Mouse (Mus musculus) kidney, postnatal 0 days (tissue): ENCODE results near the gene Map3k13. TPM values are rescaled to one million over a fixed set of nuclear protein-coding genes. Genes with fewer than 3 reads are reported as not detected.
A peak's percentile ranks its signal among the peaks of the same experiment; 100 is the strongest.

ENCODE experiments used
- ATAC-seq: fragments of 200-750 bp; cut with Nextera tagmentation; replicated peaks from 2 replicates; pipeline ENCODE4 v1.8.0; 2017; ENCODE audit warnings: low read depth, moderate number of reproducible peaks, moderate TSS enrichment, moderate library complexity; ENCODE audit not compliant: low FRiP score
- DNase-seq: peaks from one replicate; pipeline ENCODE4 v3.0.0-alpha.2; 2016; ENCODE audit warnings: low spot score
- H3K27ac ChIP-seq: fragments of 300-500 bp; sonication (generic); 2 replicates; pipeline ENCODE4 v1.5.1; 2014; ENCODE audit warnings: mild to moderate bottlenecking
- H3K27me3 ChIP-seq: fragments of 300-500 bp; sonication (generic); 2 replicates; pipeline ENCODE4 v1.6.1; 2014; ENCODE audit warnings: low read length, mixed read lengths; ENCODE audit not compliant: insufficient read depth
- H3K36me3 ChIP-seq: fragments of 300-500 bp; sonication (generic); 2 replicates; pipeline ENCODE4 v1.6.1; 2014; ENCODE audit warnings: low read length, mixed read lengths; ENCODE audit not compliant: insufficient read depth
- H3K4me1 ChIP-seq: fragments of 300-500 bp; sonication (generic); replicated peaks from 2 replicates; pipeline ENCODE4 v1.6.1; 2014; ENCODE audit warnings: antibody characterized with exemption, low read length, mixed read lengths; ENCODE audit not compliant: insufficient read depth
- H3K4me2 ChIP-seq: fragments of 300-500 bp; sonication (generic); 2 replicates; pipeline ENCODE4 v1.6.1; 2014; ENCODE audit warnings: mild to moderate bottlenecking, low read length, moderate library complexity, mixed read lengths
- H3K4me3 ChIP-seq: fragments of 300-500 bp; sonication (generic); replicated peaks from 2 replicates; pipeline ENCODE4 v1.5.1; 2014; ENCODE audit warnings: low read depth, low read length
- H3K9ac ChIP-seq: fragments of 300-500 bp; sonication (generic); 2 replicates; pipeline ENCODE4 v1.6.1; 2014; ENCODE audit warnings: low read depth, low read length
- H3K9me3 ChIP-seq: fragments of 300-500 bp; sonication (generic); replicated peaks from 2 replicates; pipeline ENCODE4 v1.6.1; 2016; ENCODE audit warnings: low read length, inconsistent platforms, mixed read lengths
- CTCF ChIP-seq: IDR thresholded peaks from 2 replicates; pipeline ENCODE4 v1.5.1; 2016; ENCODE audit warnings: antibody characterized with exemption, low read depth, mild to moderate bottlenecking, moderate library complexity
- whole genome bisulfite sequencing: fragments of 180-500 bp; shearing (Covaris S2); extraction: QIAGEN DNeasy Blood & Tissue Kit; methylation state at CpG from one replicate; pipeline ENCODE4 v1.1.7; 2014; 5-methylcytosine and 5-hydroxymethylcytosine counted together
- polyA plus RNA-seq: library from polyadenylated mRNA; unstranded; fragments of >200 nt; fragmentation: Nextera tagmentation; extraction: Ambion mirVana; gene quantifications from 2 replicates; pipeline ENCODE4 v1.2.1, GENCODE M21; 2015

Map3k13 gene
- polyA plus RNA-seq, 1 experiment from 2014 or later = 0.53 TPM

DNA sequence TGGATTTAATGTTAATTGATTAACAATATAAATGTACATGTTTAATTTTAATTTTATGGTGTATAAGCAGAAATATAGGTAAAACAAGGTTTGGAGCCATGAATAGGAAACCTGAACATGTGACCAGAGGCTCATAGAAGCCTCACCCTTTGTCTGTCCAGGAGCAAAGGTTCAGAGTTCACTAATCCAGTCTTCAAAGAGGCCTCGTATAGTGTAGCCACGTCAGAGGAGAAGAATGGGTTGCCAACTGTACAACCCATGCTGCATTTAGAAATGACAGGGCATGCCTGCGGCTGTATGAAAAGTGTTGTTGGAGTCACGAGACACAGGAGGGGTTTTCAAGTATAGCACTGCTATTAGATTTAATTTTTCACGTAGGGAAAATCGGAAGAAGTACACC lies 64.0 kb downstream of the Map3k13 start:
- Histone ChIP-seq H3K9ac (no peak overlapping the region), H3K9me3 (no peaks in the 10 kb centered on the region), H3K27ac (no peak overlapping the region), H3K4me2 (no peak overlapping the region), H3K36me3 (no peaks in the 10 kb centered on the region), H3K27me3 (no peaks in the 10 kb centered on the region), H3K4me3 (no peak overlapping the region), H3K4me1 (no peaks in the 10 kb centered on the region)
- ATAC-seq (no peak), DNase-seq (no peak)
- 69% methylated on average over 6 of the region's 6 CpGs for WGBS
- no peak for TF ChIP-seq CTCF

DNA sequence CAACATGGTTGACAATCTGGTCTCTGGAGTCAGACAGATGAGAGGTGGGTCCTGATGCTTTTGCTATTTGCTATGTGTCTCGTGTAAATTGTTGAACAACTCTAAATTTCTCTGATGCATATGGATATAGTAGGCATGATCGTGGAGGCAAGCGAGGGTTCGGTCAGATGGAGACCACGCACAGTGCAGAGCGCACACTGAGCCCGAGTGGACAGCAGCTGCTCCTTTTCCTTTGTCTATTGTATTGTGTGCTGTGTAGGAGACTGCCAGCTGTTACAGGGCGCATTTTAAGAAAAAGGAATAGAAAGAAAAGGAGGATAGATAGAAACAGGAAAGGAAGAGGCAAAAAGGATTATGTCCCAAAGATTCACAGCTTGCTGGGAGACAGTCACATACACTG lies 64.7 kb downstream of the Map3k13 start:
- WGBS = 94% methylated on average over 8 of the region's 8 CpGs
- Histone ChIP-seq H3K9ac (no peak overlapping the region), H3K4me2 (no peak overlapping the region), H3K27ac (no peak overlapping the region), H3K9me3 (no peaks in the 10 kb centered on the region), H3K27me3 (no peaks in the 10 kb centered on the region), H3K4me3 (no peak overlapping the region), H3K36me3 (no peaks in the 10 kb centered on the region), H3K4me1 (no peaks in the 10 kb centered on the region)
- no peak for DNase-seq
- no peak for TF ChIP-seq CTCF
- ATAC-seq = no peak

DNA sequence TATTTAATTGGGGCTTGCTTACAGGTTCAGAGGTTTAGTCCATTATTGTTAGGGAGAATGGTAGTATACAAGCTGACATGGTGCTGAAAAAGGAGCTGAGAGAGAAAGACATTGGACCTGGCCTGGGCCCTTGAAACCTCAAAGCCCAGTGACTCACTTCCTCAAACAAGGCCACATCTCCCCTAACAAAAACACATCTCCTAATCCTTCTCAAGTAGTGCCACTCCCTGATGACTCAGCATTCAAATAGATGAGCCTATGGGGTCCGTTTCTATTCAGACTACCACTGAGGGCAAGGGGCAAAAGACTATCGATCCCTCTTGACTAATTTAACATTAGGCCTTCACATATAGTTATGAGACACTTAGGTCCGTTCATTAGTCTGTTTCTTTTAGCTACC lies 68.3 kb downstream of the Map3k13 start:
- ATAC-seq (no peak), DNase-seq (no peak)
- TF ChIP-seq CTCF = no peak
- Histone ChIP-seq H3K9me3 (no peaks in the 10 kb centered on the region), H3K4me1 (peaks cover 2% of the 10 kb centered on the region; the same call in 1 of the 2 replicates), H3K27ac (no peak overlapping the region), H3K27me3 (no peaks in the 10 kb centered on the region), H3K36me3 (no peaks in the 10 kb centered on the region), H3K4me2 (no peak overlapping the region), H3K9ac (no peak overlapping the region), H3K4me3 (no peak overlapping the region)
- 93% methylated on average over 3 of the region's 3 CpGs for WGBS

DNA sequence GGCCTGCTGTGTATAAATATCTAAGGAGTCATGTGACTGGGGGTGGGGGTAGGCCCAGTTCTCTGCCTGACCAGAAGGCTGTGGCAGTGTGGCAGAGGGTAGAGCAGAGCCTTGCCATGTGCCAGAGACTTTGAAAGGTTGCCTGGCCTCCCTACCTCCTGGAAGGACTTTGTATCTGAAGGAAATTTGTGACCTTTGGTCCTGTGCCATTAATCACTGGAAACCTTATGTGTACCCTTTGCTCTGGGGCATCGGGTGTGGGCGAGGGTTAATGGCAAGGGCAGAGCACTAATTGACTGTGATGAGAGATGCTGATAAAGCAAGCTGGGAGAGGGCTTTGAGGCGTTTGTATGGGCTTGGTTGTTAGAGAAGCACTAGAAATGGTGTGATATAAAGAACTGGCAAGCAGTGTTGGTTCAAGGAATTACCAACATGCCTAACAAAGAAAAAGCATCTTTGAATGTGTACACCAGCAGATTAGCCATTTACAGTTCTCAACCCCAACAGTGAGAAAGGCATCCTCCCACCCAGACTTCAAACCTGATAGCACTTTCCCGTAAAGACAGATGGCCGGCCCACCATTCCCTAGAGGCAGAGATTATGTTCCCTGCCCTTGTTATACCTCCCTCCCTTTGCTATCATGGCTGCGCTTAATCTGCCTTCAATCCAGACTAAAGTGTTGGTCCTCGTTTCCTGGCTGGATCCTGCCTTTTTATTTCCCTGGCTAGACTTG lies 71.3 kb downstream of the Map3k13 start:
- no peak for TF ChIP-seq CTCF
- Histone ChIP-seq H3K4me2 (no peak overlapping the region), H3K9me3 (no peaks in the 10 kb centered on the region), H3K4me1 (peaks cover 6% of the 10 kb centered on the region), H3K36me3 (no peaks in the 10 kb centered on the region), H3K9ac (no peak overlapping the region), H3K27me3 (no peaks in the 10 kb centered on the region), H3K27ac (0 out of 2 replicates have a peak overlapping the region, but pooled peaks have one; percentile 31), H3K4me3 (no peak overlapping the region)
- DNase-seq = peak; percentile 16
- ATAC-seq = peak; percentile 90
- 24% methylated on average over 7 of the region's 7 CpGs for WGBS

DNA sequence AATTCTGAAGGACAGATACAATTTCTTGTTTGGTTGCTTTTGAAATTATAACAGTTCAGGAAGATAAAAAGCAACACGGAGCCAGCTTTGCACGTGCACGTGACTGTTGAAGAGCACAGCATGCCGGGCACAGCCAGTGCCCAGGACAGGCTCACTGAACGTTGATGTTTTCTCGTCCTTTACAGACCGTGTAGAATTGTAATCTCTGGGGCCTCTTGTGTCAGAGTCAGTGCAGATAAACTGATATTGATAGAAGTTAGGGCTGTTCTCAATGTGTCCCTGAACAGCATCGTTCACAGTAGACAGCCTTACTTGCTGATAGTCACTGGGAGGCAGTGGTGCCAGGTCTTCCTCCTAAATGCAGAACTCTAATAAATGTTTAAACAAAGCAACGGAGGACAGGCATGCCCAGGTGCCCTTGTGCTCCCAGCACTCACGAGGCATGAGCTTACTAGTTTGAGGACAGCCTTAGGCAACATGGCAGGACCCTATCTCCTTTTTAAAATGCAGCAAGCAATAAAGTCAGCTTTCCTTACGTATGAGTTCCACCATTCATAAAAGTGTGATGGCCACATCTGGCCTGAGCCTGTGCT lies 71.9 kb downstream of the Map3k13 start:
- Histone ChIP-seq H3K4me1 (peaks cover 6% of the 10 kb centered on the region), H3K36me3 (no peaks in the 10 kb centered on the region), H3K9ac (no peak overlapping the region), H3K4me2 (no peak overlapping the region), H3K27me3 (no peaks in the 10 kb centered on the region), H3K27ac (0 out of 2 replicates have a peak overlapping the region, but pooled peaks have one; percentile 31), H3K4me3 (no peak overlapping the region), H3K9me3 (no peaks in the 10 kb centered on the region)
- 36% methylated on average over 11 of the region's 11 CpGs for WGBS
- TF ChIP-seq CTCF = no peak
- DNase-seq (no peak), ATAC-seq (no peak)

DNA sequence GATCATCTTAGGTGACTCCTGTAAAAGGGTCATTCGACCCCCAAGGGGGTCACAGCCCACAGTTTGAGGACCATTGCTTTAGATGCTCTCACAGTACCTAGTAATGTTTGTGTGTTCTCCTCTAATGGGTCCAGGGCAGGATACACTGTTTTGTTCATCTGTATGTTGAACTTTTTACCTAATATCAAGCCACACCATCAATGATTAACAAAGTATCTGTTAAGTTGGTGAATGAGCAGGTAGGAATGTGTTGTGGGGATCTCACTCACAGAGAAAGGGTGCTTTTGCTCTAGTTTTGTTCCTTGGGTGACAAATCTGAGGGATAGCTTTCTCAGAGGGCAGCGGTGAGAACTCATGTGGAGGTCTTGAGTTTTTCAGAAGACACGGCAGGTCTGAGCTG lies 73.6 kb downstream of the Map3k13 start:
- no peak overlapping the region for H3K4me3 ChIP-seq
- 84% methylated on average over 3 of the region's 3 CpGs for WGBS
- peak; percentile 28 for DNase-seq
- H3K9me3 ChIP-seq = no peaks in the 10 kb centered on the region
- H3K4me1 ChIP-seq = peaks cover 6% of the 10 kb centered on the region
- no peaks in the 10 kb centered on the region for H3K36me3 ChIP-seq
- no peak overlapping the region for H3K4me2 ChIP-seq
- no peak for ATAC-seq
- H3K9ac ChIP-seq = no peak overlapping the region
- H3K27ac ChIP-seq = no peak overlapping the region
- no peaks in the 10 kb centered on the region for H3K27me3 ChIP-seq
- no peak for TF ChIP-seq CTCF
